Mouse (Mus musculus) neural tube, embryonic 15.5 days (tissue): ENCODE measurements around the gene Impg1. TPM values are rescaled to one million over a fixed set of nuclear protein-coding genes. Genes with fewer than 3 reads are reported as not detected.

Source experiments
- ATAC-seq: fragments of 200-750 bp; cut with Nextera tagmentation; 2 replicates; pipeline ENCODE4 v1.8.0; 2017; ENCODE audit warnings: mild to moderate bottlenecking, moderate TSS enrichment, moderate library complexity; ENCODE audit not compliant: low FRiP score
- H3K27ac ChIP-seq: fragments of 300-500 bp; sonication (generic); replicated peaks from 2 replicates; pipeline ENCODE4 v1.5.1; 2015; ENCODE audit warnings: mild to moderate bottlenecking, inconsistent platforms
- H3K27me3 ChIP-seq: fragments of 300-500 bp; sonication (generic); replicated peaks from 2 replicates; pipeline ENCODE4 v1.6.1; 2015; ENCODE audit warnings: inconsistent platforms
- H3K36me3 ChIP-seq: fragments of 300-500 bp; sonication (generic); 2 replicates; pipeline ENCODE4 v1.6.1; 2015; ENCODE audit warnings: inconsistent platforms
- H3K4me1 ChIP-seq: fragments of 300-500 bp; sonication (generic); 2 replicates; pipeline ENCODE4 v1.6.1; 2015; ENCODE audit warnings: inconsistent platforms
- H3K4me2 ChIP-seq: fragments of 300-500 bp; sonication (generic); 2 replicates; pipeline ENCODE4 v1.6.1; 2015; ENCODE audit warnings: inconsistent platforms, mild to moderate bottlenecking, moderate library complexity
- H3K4me3 ChIP-seq: fragments of 300-500 bp; sonication (generic); replicated peaks from 2 replicates; pipeline ENCODE4 v1.5.1; 2015; ENCODE audit warnings: mild to moderate bottlenecking, inconsistent platforms
- H3K9ac ChIP-seq: fragments of 300-500 bp; sonication (generic); replicated peaks from 2 replicates; pipeline ENCODE4 v1.6.1; 2015; ENCODE audit warnings: mild to moderate bottlenecking, inconsistent platforms
- H3K9me3 ChIP-seq: fragments of 300-500 bp; sonication (generic); replicated peaks from 2 replicates; pipeline ENCODE4 v1.6.1; 2016; ENCODE audit warnings: inconsistent platforms
- WGBS: fragments of 180-500 bp; shearing (Covaris S2); methylation state at CpG from one replicate; pipeline ENCODE4 v1.1.7; 2015; ENCODE audit warnings: mixed read lengths; 5-methylcytosine and 5-hydroxymethylcytosine counted together
- polyA plus RNA-seq: library from polyadenylated mRNA; unstranded; fragments of >200 nt; fragmentation: Nextera tagmentation; extraction: Ambion mirVana; gene quantifications from 2 replicates; pipeline ENCODE4 v1.2.1, GENCODE M21; 2015

The Impg1 gene
- polyA plus RNA-seq, 1 experiment from 2014 or later = 0.05 TPM

DNA sequence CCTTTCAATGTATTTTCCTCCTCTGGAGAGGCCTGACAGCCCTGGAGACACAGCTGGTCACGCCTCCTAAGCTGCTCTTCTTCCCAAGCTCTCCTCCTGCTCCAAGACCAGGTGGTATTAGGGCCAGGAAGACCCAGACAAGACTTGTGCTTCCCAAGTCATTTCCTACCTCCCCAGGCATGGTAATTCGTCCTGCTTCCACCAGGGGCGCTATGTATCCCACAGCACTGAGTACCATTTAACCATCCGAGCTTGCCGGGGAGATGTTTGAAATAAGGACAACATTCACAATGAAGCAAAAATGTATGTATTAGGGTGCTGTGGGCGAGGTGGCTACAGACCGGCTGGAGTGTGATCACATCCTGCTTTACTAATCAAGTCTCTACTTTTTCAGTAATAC lies 79.3 kb downstream of the Impg1 start:
- Histone ChIP-seq H3K9me3 (no peaks in the 10 kb centered on the region), H3K27ac (no peak overlapping the region), H3K36me3 (no peaks in the 10 kb centered on the region), H3K9ac (no peak overlapping the region), H3K27me3 (no peaks in the 10 kb centered on the region), H3K4me3 (no peak overlapping the region), H3K4me1 (no peaks in the 10 kb centered on the region), H3K4me2 (no peak overlapping the region)
- 44% methylated on average over 7 of the region's 7 CpGs for WGBS
- ATAC-seq = no peak

DNA sequence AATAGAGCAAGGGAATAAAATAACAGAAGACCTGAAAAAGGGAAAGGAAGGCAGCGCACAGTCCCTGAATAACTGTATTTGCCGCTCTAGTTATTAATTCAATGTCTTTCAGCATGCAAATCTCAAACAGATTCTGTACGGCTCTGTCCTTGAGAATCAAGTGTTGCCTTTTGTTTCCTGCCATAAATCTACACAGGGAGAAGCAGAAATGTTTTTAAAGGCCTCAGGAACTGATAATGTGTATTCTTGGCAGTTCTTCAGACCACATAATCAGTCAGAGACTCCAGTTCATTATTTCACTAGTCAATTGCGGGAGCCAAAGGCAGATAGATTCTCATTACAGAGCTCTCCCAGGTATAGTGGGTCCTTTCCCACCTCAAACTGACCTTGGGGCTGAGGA lies 82.6 kb downstream of the Impg1 start:
- no peak overlapping the region for H3K4me2 ChIP-seq
- WGBS = 65% methylated on average over 4 of the region's 4 CpGs

GRCm38 (mm10) chr9:80380078-80380645 lies 85.1 kb downstream of the Impg1 start:
- Histone ChIP-seq H3K9ac (no peak overlapping the region), H3K4me2 (no peak overlapping the region), H3K27ac (no peak overlapping the region), H3K36me3 (no peaks in the 10 kb centered on the region), H3K9me3 (no peaks in the 10 kb centered on the region), H3K4me3 (no peak overlapping the region), H3K27me3 (no peaks in the 10 kb centered on the region), H3K4me1 (no peaks in the 10 kb centered on the region)
- 69% methylated on average over 2 of the region's 2 CpGs for WGBS
- ATAC-seq = peak; percentile 59

More for the DNA sequence above, 82.6 kb downstream of the Impg1 start:
- H3K9me3 ChIP-seq = no peaks in the 10 kb centered on the region
- H3K36me3 ChIP-seq = no peaks in the 10 kb centered on the region
- ATAC-seq = no peak
- H3K4me3 ChIP-seq = no peak overlapping the region
- H3K27ac ChIP-seq = no peak overlapping the region
- H3K4me1 ChIP-seq = no peaks in the 10 kb centered on the region
- H3K27me3 ChIP-seq = no peaks in the 10 kb centered on the region
- no peak overlapping the region for H3K9ac ChIP-seq

- Histone ChIP-seq H3K9me3 (no peaks in the 10 kb centered on the region), H3K27me3 (no peaks in the 10 kb centered on the region), H3K27ac (no peak overlapping the region), H3K36me3 (no peaks in the 10 kb centered on the region), H3K4me1 (no peaks in the 10 kb centered on the region), H3K4me2 (no peak overlapping the region), H3K9ac (no peak overlapping the region), H3K4me3 (no peak overlapping the region)
- no peak for ATAC-seq
- WGBS = 74% methylated on average over 1 of the region's 1 CpGs
Observed at GRCm38 (mm10) chr9:80374100-80374499, 91.2 kb downstream of the Impg1 start.

DNA sequence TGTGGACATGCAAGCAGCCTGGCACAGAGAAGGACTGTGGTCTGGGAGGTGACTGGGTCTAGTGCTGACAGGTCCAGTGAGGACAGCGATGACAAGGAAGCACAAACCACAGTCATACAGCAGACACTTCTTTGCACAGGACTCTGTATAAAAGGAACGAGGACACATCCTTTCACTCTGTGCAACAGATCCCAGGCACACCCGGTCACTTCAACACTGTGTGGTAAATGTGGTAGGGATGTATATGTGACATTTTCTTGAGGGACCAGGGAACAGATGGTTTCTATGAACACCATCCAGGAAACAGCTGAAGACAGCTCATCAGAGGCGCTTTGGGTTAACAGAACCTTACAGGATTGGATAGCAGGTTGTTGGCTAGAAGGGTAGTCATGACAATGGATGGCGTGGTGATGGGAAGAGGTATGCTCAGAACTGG lies 92.0 kb downstream of the Impg1 start:
- WGBS = 85% methylated on average over 5 of the region's 5 CpGs

DNA sequence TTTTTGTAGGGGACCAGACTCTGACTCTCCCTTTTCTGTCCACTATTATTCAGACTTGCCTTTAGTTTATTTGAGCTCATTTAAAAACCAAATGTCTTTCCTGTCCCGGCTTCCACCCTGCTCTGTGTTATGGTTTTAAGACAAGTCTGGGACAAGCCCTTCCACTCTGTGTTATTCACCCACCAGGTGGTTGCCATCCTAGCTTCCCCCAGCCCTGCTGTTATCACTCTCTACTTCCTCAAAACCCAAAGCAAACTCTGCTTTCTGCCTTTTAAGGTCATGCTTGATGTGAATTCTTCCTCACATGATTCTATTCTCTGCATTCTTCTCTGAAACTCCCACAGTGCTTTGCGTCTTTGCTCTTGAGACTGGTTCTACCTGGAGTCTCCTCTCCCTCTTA lies 96.6 kb downstream of the Impg1 start:
- H3K27me3 ChIP-seq = no peaks in the 10 kb centered on the region
- no peaks in the 10 kb centered on the region for H3K4me1 ChIP-seq
- no peak overlapping the region for H3K4me2 ChIP-seq
- no peak for ATAC-seq
- H3K36me3 ChIP-seq = no peaks in the 10 kb centered on the region
- H3K4me3 ChIP-seq = no peak overlapping the region
- H3K9ac ChIP-seq = no peak overlapping the region
- H3K27ac ChIP-seq = no peak overlapping the region
- H3K9me3 ChIP-seq = no peaks in the 10 kb centered on the region
- WGBS = 79% methylated on average over 2 of the region's 2 CpGs

More for the DNA sequence above, 92.0 kb downstream of the Impg1 start:
- no peak for ATAC-seq
- H3K27ac ChIP-seq = no peak overlapping the region
- no peaks in the 10 kb centered on the region for H3K36me3 ChIP-seq
- no peaks in the 10 kb centered on the region for H3K27me3 ChIP-seq
- H3K4me2 ChIP-seq = no peak overlapping the region
- H3K9me3 ChIP-seq = no peaks in the 10 kb centered on the region
- no peak overlapping the region for H3K4me3 ChIP-seq
- H3K4me1 ChIP-seq = no peaks in the 10 kb centered on the region
- no peak overlapping the region for H3K9ac ChIP-seq

DNA sequence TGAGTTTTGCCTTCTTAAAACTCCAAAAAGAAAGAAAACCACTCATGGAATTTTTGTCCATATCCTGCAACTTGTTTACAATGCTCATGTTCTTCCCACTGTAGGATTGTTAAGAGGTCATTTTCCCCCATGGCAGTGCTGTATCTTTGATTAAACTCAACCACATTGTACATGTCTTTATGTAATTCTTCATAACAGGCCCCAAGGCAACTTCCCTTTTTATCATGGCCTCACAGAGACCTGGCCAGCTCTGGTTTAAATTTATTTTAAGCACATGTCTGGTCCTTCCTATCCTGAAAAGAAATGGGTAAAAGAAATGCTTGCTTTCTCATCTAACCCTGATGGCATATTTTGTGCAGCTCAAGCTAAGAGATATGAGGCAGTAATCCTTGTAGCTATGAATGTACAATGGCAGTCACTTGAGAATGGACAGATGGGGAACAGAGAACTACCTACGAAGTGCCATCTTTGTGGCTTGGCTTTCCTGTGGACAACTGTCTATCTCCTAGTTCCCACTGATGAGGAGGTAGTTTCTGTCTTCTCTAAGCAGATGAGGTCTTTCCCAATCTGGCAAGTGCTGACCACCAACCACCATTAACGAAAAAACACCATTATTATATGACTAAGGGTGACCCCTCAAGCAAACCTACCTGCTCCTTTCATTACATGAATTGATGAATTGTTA lies 97.6 kb downstream of the Impg1 start:
- Histone ChIP-seq H3K27ac (no peak overlapping the region), H3K9ac (no peak overlapping the region), H3K36me3 (no peaks in the 10 kb centered on the region), H3K4me1 (no peaks in the 10 kb centered on the region), H3K4me3 (no peak overlapping the region), H3K4me2 (no peak overlapping the region), H3K27me3 (no peaks in the 10 kb centered on the region), H3K9me3 (no peaks in the 10 kb centered on the region)
- ATAC-seq = no peak
- 76% methylated on average over 2 of the region's 2 CpGs for WGBS

DNA sequence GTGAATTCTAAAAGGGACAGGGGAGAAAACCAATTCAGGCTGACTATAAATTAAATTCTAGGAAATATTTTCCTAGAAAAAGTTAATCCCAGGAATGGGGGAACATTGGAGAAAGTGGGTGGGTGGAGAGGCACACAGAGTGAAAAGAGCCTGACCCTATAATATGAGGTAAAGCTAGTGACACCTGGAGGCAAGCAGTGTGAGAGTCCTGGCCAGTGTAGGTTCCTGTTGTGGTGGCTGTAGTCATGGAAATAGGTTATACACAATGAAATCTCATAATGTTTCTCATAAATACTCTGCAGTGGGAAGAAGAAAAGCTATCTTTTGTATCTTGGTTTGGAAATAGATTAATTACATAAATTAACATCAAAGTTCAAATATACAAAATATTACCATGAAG lies 105.2 kb downstream of the Impg1 start:
- Histone ChIP-seq H3K9ac (no peak overlapping the region), H3K4me1 (no peaks in the 10 kb centered on the region), H3K27ac (no peak overlapping the region), H3K4me3 (no peak overlapping the region), H3K27me3 (no peaks in the 10 kb centered on the region), H3K36me3 (no peaks in the 10 kb centered on the region), H3K4me2 (no peak overlapping the region), H3K9me3 (no peaks in the 10 kb centered on the region)
- ATAC-seq = no peak

DNA sequence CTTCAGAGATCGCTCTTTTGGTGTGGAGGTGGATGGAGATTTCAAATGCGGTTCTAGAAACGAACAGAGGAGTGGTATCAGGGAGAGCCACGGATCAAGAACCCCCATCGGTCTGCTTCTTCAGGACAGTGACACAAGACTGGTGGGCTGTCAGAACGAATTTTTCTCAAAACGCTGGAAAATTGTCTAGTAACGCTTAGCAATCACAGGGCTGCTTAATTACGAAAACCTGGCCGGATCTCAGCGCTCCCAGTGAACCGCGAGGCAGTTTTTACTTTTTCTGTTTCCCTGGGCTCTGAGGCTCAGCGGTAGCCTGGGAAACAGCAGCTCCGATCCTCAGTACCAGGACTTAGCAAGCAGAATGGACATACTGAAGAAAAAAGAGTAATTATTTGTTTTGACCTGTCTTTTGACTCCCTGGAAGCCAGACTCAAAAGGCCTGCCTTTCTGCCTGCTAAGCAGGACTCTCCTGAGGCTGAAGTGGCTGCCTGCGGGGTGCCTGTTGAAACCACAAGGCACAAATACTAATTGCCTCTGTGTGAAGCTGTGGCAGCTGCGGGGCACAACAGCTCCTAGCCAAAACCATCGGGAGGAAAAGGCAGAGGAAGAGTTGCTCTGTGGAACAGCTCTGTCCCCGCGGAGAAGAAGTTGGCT lies 113.5 kb downstream of the Impg1 start:
- Histone ChIP-seq H3K36me3 (no peaks in the 10 kb centered on the region), H3K4me2 (peak overlapping the region; percentile 33), H3K9ac (no peak overlapping the region), H3K4me3 (no peak overlapping the region), H3K4me1 (no peaks in the 10 kb centered on the region), H3K27me3 (no peaks in the 10 kb centered on the region), H3K27ac (no peak overlapping the region), H3K9me3 (no peaks in the 10 kb centered on the region)
- ATAC-seq = peak; percentile 38; the same call in 1 of the 2 replicates
- WGBS = 30% methylated on average over 20 of the region's 20 CpGs

DNA sequence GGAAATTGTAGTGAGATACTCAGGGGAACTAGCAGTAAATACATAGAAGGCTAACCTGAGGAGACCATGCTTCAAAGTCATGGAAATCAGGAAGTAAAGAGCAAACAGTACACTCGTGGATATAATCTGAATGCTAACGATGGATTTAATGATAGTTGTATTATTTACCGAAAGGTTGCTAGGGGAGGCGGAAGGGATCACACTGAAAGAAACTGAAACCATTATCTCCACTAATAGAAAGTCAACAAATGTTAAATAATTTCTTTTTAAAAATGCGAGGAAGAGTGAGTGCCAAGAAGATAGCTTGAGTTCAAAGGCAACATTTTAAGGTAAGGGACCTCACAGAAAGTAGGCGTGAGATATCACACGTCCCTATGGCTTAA lies 114.0 kb downstream of the Impg1 start:
- Histone ChIP-seq H3K27me3 (no peaks in the 10 kb centered on the region), H3K9ac (no peak overlapping the region), H3K4me1 (no peaks in the 10 kb centered on the region), H3K36me3 (no peaks in the 10 kb centered on the region), H3K27ac (no peak overlapping the region), H3K9me3 (no peaks in the 10 kb centered on the region), H3K4me3 (no peak overlapping the region), H3K4me2 (peak overlapping the region; percentile 33; the same call in 1 of the 2 replicates)
- WGBS = 65% methylated on average over 7 of the region's 7 CpGs
- ATAC-seq = no peak

DNA sequence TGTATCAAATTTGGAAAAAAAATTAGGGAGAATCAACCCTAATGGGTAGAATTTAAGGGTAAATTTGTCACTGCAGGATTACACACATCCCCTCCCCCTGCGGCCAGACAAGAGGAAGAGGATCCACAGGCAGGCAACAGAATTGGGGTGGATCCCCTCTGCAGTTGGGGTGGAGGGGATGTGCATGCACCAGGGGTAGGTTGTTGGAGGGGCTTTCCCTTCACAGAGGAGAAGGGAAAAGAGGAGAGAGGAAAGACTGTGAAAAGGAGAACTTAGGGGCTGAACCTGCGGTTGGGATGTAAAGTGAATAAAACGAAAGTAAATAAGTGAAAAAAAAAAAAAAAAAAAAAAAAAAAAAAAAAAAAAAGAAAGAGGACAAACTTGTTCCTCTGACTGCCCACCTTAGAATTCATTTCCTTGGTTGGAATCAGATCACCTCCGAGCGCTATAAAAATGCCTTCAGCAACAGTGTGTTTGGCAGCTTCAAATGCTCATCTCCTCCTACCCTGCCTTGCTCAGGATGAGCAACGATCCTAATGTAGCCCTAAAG lies 120.8 kb downstream of the Impg1 start:
- no peaks in the 10 kb centered on the region for H3K27me3 ChIP-seq
- H3K36me3 ChIP-seq = no peaks in the 10 kb centered on the region
- no peak overlapping the region for H3K4me3 ChIP-seq

DNA sequence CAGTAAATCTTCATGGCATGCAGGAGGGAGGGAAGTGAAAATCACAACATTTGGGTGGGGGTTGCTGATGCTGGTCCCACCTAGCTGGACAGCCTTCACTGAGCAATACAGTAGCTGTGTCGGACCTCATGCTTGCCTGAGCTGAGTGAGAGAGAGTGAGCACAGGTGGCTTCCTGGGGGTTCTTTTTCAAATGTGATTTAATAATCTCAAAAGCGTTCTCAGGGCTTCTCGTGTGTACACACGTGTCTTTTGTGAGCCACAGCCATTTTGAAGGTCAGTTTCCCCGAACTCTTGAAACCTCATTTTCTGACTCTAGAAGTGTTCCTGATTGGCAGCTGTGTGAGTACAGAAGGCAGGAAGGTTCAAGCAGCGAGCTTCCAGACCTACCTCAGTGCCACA lies 122.8 kb downstream of the Impg1 start:
- 87% methylated on average over 6 of the region's 6 CpGs for WGBS
- Histone ChIP-seq H3K36me3 (no peaks in the 10 kb centered on the region), H3K9me3 (no peaks in the 10 kb centered on the region), H3K4me2 (no peak overlapping the region), H3K4me1 (no peaks in the 10 kb centered on the region), H3K27ac (no peak overlapping the region), H3K9ac (no peak overlapping the region), H3K27me3 (no peaks in the 10 kb centered on the region), H3K4me3 (no peak overlapping the region)
- no peak for ATAC-seq

More for the DNA sequence above, 120.8 kb downstream of the Impg1 start:
- WGBS = 91% methylated on average over 6 of the region's 6 CpGs
- ATAC-seq = no peak
- Histone ChIP-seq H3K4me1 (no peaks in the 10 kb centered on the region), H3K9me3 (no peaks in the 10 kb centered on the region), H3K4me2 (no peak overlapping the region), H3K27ac (no peak overlapping the region), H3K9ac (no peak overlapping the region)
